Mouse (Mus musculus) liver, embryonic 14.5 days (tissue): ENCODE results near the gene Dand5. TPM values are rescaled to one million over a fixed set of nuclear protein-coding genes. Genes with fewer than 3 reads are reported as not detected.

Experiments
- ATAC-seq: fragments of 200-750 bp; cut with Nextera tagmentation; 2 replicates; pipeline ENCODE4 v1.8.0; 2017; ENCODE audit warnings: moderate number of reproducible peaks, mild to moderate bottlenecking, moderate library complexity; ENCODE audit not compliant: insufficient read depth
- DNase-seq, 3 experiments: peaks; one replicate each; pipeline ENCODE4 v3.0.0-alpha.2; 2012 to 2013; ENCODE audit warnings: low read depth in 3 of 3, low spot score in 3 of 3
- H3K27ac ChIP-seq: fragments of 300-500 bp; sonication (generic); 2 replicates; pipeline ENCODE4 v1.5.1; 2014; ENCODE audit warnings: moderate library complexity, mild to moderate bottlenecking, control low read depth, inconsistent platforms
- H3K27me3 ChIP-seq: fragments of 300-500 bp; sonication (generic); 2 replicates; pipeline ENCODE4 v1.6.1; 2014; ENCODE audit warnings: mild to moderate bottlenecking, low read length, moderate library complexity; ENCODE audit not compliant: control insufficient read depth, insufficient read depth
- H3K36me3 ChIP-seq: fragments of 300-500 bp; sonication (generic); replicated peaks from 2 replicates; pipeline ENCODE4 v1.6.1; 2014; ENCODE audit warnings: low read depth; ENCODE audit not compliant: control insufficient read depth, insufficient read depth
- H3K4me1 ChIP-seq, 2 experiments: fragments of 200-500 bp in 1 of 2; fragments of 300-500 bp in 1 of 2; sonication (generic) in 1 of 2; replicated peaks; 2 replicates each; pipeline ENCODE4 v1.6.1; 2012 to 2014; ENCODE audit warnings: antibody characterized with exemption in 1 of 2, inconsistent platforms in 1 of 2, low read length in 1 of 2; ENCODE audit not compliant: control insufficient read depth in 2 of 2, insufficient read depth in 2 of 2
- H3K4me2 ChIP-seq: fragments of 300-500 bp; sonication (generic); 2 replicates; pipeline ENCODE4 v1.6.1; 2014; ENCODE audit warnings: low read depth, mild to moderate bottlenecking, control low read depth, moderate library complexity
- H3K4me3 ChIP-seq, 2 experiments: fragments of 200-500 bp in 1 of 2; fragments of 300-500 bp in 1 of 2; sonication (generic) in 1 of 2; 2 replicates each; pipeline ENCODE4 v1.5.1; 2012 to 2014; ENCODE audit warnings: low read depth in 2 of 2, low read length in 2 of 2, mild to moderate bottlenecking in 2 of 2, control low read depth in 1 of 2, inconsistent platforms in 1 of 2, moderate library complexity in 1 of 2; ENCODE audit not compliant: insufficient read depth in 1 of 2
- H3K9ac ChIP-seq: fragments of 300-500 bp; sonication (generic); replicated peaks from 2 replicates; pipeline ENCODE4 v1.6.1; 2014; ENCODE audit warnings: mild to moderate bottlenecking, control low read depth, moderate library complexity
- H3K9me3 ChIP-seq: fragments of 300-500 bp; sonication (generic); 2 replicates; pipeline ENCODE4 v1.6.1; 2016; ENCODE audit warnings: low read length, mixed read lengths; ENCODE audit not compliant: control insufficient read depth
- CTCF ChIP-seq: IDR thresholded peaks from 2 replicates; pipeline ENCODE4 v1.5.1; 2016; ENCODE audit warnings: antibody characterized with exemption, low read depth, control low read depth
- EP300 ChIP-seq: IDR thresholded peaks from 2 replicates; pipeline ENCODE4 v1.6.1; 2016; ENCODE audit warnings: antibody characterized with exemption, low read depth
- WGBS: fragments of 180-500 bp; shearing (Covaris S2); extraction: QIAGEN DNeasy Blood & Tissue Kit; methylation state at CpG from one replicate; pipeline ENCODE4 v1.1.7; 2014; ENCODE audit not compliant: insufficient replicate concordance; 5-methylcytosine and 5-hydroxymethylcytosine counted together
- polyA plus RNA-seq, 2 experiments: library from polyadenylated mRNA; depleted of rRNA in 1 of 2; stranded (reverse) in 1 of 2; unstranded in 1 of 2; fragments of >200 nt; fragmentation: Nextera tagmentation in 1 of 2; extraction: Ambion mirVana in 1 of 2; gene quantifications; 2 replicates each; pipeline versions ENCODE4 v1.2.1 to v1.2.3; 2012 to 2014

Dand5 gene
- polyA plus RNA-seq, 2 experiments: 1.9 to 2.7 TPM

DNA sequence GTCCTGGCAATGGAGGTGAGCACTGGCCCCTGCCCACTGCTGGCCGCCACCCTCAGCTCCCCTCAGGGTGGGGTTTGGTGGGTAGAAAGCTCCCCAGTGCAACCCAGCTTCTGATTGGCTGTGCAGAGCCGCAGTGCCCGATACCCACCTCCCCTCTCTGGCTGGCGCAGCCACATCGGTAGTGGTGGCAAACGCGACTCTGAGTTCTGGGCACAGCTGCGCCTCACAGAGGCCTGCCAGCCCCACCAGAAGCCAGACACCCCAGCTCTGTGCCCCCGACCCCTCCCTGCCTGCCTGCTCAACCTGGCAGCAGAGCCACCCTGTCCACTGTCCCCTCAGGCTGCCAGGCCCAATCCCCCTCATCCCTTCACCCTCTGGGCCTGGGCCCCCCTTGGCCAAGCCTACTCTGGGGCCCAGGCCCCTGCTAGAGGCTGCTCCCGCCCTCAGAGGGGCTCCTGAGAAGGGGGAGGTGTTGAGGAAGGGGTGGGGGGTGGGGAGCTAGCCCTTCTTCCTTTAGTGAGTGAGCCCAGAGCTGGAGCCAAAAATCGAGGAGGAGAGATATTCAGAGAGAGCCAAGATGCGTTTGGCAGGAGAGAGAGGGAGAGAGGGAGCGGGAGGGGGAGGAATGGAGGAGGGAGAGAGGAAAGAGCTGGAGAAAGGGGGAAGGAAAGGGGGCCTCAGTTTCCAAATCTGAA lies 28.7 kb downstream of the Dand5 start:
- Histone ChIP-seq H3K36me3 (no peaks in the 10 kb centered on the region), H3K9ac (no peak overlapping the region), H3K27me3 (peaks cover 32% of the 10 kb centered on the region), H3K4me3 (no peak overlapping the region), H3K4me2 (no peak overlapping the region), H3K4me1 (no peaks in the 10 kb centered on the region), H3K27ac (no peak overlapping the region), H3K9me3 (no peaks in the 10 kb centered on the region)
- DNase-seq (no peak), ATAC-seq (no peak)
- TF ChIP-seq CTCF: no peak
- no peak for TF ChIP-seq EP300
- 60% methylated on average over 13 of the region's 13 CpGs for WGBS

GRCm38 (mm10) chr8:84793134-84793533 lies 29.5 kb downstream of the Dand5 start:
- TF ChIP-seq EP300: no peak
- TF ChIP-seq CTCF: no peak
- H3K4me2 ChIP-seq: no peak overlapping the region
- no peak overlapping the region for H3K27ac ChIP-seq
- no peak for DNase-seq
- peaks cover 32% of the 10 kb centered on the region for H3K27me3 ChIP-seq
- H3K9me3 ChIP-seq: no peaks in the 10 kb centered on the region
- H3K4me1 ChIP-seq: no peaks in the 10 kb centered on the region
- H3K9ac ChIP-seq: no peak overlapping the region
- no peak overlapping the region for H3K4me3 ChIP-seq
- H3K36me3 ChIP-seq: no peaks in the 10 kb centered on the region
- WGBS: 68% methylated on average over 9 of the region's 9 CpGs
- ATAC-seq: no peak

DNA sequence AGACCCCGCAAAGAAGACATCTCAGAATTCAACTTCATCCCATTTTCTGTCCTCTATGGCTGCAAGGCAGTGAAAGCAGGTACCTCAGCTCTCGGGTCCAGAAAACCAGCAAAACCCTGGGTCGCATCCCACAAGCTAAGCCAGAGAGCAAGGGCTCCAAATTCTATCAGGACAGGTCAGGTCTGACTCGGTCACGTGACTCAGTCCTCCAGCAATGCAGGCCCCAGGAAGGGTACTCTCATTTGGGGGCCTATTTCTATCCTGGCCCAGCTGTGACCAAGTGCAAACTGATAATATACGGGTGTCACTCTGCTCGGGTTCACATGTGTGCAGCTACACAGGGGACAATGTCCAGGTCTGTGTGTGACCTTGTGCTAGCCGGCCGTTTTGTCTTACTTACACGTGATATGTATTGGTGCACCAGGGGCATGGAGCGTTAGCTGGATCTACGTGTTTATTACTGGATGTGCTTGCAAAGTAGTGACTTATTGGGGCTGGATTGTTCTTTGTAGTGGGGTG lies 30.1 kb downstream of the Dand5 start:
- no peak for ATAC-seq
- H3K4me1 ChIP-seq: no peaks in the 10 kb centered on the region
- H3K27ac ChIP-seq: no peak overlapping the region
- peaks cover 32% of the 10 kb centered on the region for H3K27me3 ChIP-seq
- 66% methylated on average over 12 of the region's 12 CpGs for WGBS
- no peaks in the 10 kb centered on the region for H3K9me3 ChIP-seq
- no peaks in the 10 kb centered on the region for H3K36me3 ChIP-seq
- TF ChIP-seq EP300 (no peak), CTCF (no peak)
- H3K4me3 ChIP-seq: no peak overlapping the region
- no peak overlapping the region for H3K9ac ChIP-seq
- H3K4me2 ChIP-seq: no peak overlapping the region
- DNase-seq: no peak

DNA sequence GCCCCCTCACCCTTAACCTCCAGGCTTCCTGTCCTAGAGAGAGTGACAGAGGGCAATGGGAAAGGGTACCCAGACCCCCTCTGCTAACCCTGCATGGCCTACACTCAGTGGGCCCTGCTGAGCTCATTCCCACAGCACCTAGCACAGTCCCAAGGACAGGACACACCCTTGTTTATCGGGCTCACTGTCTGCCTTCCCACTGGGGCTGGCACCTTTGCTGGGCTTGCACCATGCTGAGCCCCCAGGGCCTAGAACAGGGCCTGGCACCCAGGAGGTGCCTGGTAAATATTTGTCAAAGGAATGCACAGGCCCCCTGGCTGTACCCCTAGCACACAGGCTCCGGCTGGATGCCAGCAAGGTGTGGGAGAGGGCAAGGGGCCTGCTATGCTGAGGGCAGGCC lies 32.1 kb downstream of the Dand5 start:
- no peak for ATAC-seq
- WGBS: 60% methylated on average over 2 of the region's 2 CpGs
- no peaks in the 10 kb centered on the region for H3K36me3 ChIP-seq
- TF ChIP-seq EP300 (no peak), CTCF (no peak)
- no peak overlapping the region for H3K4me3 ChIP-seq
- no peaks in the 10 kb centered on the region for H3K4me1 ChIP-seq
- no peak for DNase-seq
- H3K27me3 ChIP-seq: peaks cover 44% of the 10 kb centered on the region
- no peaks in the 10 kb centered on the region for H3K9me3 ChIP-seq
- no peak overlapping the region for H3K9ac ChIP-seq
- no peak overlapping the region for H3K27ac ChIP-seq
- H3K4me2 ChIP-seq: no peak overlapping the region

DNA sequence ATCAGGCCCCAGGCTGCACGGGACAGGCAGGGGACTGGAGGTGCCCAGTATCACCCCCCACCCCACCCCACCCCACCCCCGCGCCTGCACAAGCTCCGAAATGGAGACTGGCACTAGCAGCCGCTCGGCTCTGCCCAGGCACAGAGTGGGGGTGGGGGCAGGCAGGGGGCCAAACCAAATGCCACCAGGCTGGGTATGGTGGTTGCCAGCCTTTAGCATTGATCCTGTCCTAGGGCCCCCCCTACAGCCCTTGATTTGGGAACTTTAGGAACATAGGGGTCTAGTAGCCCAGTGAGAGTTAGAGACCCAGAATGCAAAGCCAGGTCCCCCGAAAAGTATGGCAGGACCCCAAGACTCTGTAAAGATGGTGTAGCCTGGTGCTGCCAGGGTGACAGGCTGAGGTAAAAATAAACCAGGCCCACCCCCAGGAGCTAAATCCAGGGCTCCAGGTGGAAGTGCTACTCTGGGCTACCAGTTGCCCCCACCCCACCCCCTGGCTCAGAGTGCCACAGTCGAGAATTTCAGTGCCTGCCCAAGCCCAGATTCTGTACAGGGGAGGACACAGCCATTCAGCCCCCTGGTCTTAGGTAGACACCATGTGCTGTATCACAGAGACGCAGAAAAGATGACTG lies 32.7 kb downstream of the Dand5 start:
- no peak for DNase-seq
- Histone ChIP-seq H3K27me3 (peaks cover 49% of the 10 kb centered on the region), H3K4me2 (no peak overlapping the region), H3K4me1 (no peaks in the 10 kb centered on the region), H3K36me3 (no peaks in the 10 kb centered on the region), H3K27ac (no peak overlapping the region), H3K9me3 (no peaks in the 10 kb centered on the region), H3K9ac (no peak overlapping the region), H3K4me3 (no peak overlapping the region)
- 67% methylated on average over 9 of the region's 9 CpGs for WGBS
- TF ChIP-seq EP300 (no peak), CTCF (no peak)
- no peak for ATAC-seq
